Mouse (Mus musculus) embryo, embryonic 10.5 days (tissue): ENCODE results near the gene Col4a3.

ENCODE experiments used
- DNase-seq: peaks from one replicate; pipeline ENCODE4 v3.0.0-alpha.2; 2015; ENCODE audit warnings: low spot score

Gene Col4a3

DNA sequence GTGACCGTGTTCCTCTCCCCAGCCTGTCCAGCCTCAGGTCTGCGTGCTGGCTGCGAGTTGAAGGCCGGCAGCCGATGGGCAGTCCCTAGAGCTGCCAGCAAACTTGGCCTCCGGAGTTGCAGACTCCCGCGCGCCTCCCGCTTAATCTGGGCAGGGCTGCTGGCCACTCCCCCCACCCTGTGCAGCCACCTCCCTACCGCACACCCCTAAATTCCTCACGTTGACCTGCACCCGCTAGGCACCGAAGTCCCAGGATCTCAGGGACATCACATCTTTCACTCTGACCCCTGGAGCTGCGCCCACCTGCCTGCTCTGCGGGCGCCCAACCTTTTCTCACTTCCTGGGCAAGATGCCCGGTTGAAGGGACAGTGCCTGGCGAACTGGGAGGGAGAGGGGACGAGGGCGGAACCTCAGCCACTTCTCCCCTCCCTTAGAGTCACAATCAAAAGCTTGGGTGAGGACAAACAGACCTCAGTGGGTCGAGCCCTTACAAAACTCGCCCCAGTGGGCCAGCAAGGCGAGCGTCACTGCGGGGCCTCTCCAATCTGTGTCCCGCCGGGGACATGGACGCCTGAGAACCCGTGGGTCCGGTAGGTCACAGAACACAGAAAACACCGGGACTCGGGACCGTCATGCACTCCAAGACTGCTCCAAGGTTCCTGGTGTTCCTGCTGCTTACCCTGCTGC is at the start of gene Col4a3, which contains the start of gene Col4a4:
Gene Col4a3, plus strand, starts transcription at position 209 of the 687 bp plus-strand sequence.
Gene Col4a4, minus strand, starts transcription at position 137 of the 687 bp plus-strand sequence.
- peak; percentile 34 for DNase-seq

DNA sequence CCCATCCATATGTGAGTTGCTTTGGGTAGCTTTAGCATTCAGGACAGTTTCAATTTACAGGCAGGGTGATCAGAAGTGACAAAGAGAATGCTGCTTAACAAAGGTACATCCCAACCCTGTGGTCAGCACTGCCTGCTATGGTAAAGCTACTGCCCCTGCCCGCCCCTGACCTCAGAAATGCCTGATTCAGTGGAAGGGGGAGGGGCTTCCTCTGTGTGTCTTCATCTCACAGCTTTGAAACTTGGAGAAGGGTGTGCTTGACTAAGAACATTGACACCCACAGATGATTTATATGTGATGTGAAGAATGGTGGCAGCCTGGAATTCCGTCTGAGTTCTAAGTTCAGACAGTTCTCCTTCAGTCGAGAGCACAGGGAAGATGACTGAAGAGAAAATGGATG is 48.9 kb upstream of the Col4a3 start:
- peak; percentile 49 for DNase-seq

DNA sequence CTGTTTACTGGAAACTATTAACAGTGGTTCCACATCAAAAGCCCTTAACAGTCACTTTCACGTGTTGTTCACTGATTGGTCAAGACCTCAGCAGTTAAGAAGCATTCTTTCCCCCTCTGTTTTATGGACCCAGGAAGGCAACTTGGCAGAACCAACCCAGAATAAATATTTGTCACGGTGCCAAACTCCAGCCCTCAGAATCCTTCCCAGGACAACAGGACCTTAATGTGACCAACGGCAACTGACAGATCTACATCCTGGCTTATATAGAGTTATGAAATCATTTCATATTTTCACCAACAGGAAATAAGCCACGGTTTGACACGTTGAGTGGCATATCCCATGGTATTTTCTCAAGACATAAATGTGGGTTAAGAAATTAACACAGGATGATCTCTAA is 46.7 kb upstream of the Col4a3 start:
- DNase-seq, result no peak

DNA sequence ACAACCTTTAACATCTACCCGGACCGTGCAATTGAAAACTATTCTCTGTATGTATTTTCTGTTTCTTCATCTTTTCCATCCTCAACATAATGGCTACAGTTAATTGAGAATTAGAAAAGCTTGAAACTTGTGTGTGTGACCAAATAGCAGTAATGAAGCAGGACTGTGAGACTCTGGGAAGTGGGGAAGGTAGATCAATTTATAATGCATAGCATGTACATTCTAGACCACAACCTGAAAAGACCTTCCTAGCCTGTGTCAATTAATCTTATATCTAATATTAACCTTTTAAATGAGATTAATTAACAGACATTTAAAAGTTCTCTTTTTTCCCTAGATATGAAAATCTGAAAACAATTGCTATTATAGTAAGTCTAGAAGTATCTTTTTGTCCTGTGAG is 42.8 kb upstream of the Col4a3 start:
- no peak for DNase-seq

DNA sequence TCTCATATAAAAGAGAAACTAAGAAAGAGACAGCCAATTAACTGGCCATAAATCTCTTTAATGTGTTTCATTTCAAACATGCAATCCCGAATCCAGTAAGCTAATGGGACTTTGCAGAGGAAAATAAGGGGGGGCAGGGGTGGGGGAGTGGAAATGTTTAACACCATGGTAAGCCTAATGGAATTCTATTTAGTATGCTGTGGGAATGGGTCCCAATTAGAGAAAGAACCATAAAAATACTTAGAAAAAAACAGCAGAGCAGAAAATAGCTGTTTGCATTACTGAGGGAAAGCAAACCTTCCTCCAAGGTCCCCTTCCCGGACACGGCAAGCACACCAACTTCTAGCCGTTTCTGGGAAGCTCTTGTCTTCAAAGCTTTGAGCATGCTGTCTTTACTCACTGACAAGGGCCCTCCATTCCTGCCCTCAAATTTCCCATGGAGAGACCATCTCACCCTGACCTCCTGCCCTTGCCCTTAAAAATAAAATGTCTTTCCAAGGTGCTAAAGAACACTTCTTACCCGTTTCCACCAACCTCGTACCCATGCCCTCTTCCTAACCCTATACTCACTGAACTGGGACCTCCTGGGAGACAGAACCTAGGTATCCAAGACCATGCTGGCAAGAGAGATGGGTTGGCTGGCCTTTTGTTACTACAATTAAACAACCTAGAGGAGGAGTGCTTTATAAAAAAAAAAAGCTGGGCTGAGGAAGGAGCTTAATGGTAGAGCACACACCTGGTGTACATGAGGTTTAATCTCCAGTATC is 42.1 kb upstream of the Col4a3 start:
- no peak for DNase-seq

DNA sequence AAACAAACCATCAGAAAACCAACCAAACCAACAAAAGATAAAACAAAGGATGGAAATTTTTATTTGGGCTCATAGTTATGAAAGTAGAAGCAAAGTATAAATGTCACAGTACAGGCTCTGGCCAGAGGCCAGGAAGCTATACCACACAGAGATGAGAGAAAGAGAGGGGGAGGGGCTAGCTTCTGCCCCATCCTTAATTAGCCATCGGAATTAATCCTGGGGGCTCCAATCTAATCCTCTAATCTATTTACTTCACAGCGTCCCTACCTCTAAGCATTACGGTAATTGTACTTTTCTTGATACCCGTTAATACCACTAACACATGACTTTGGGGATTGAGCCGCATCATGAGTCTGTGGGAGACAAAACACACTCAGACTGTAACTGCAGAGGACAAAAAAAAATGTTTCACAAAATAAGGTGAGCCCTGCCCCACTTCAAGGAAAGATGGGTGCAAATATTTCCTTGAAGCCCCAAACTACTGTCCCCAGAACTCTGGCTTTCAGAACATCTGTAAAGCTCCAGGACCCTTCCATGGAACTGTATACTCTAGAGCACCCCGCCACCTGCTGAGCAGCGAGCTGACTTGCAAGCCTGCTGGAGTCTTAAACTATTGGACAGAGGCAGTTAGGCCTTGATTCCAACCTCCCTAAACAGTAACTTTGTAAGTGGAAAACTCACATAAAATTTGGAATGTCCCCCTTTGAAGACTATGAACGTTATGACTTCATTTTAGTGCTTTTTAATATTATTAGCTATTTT is 41.3 kb upstream of the Col4a3 start:
- DNase-seq, result no peak

DNA sequence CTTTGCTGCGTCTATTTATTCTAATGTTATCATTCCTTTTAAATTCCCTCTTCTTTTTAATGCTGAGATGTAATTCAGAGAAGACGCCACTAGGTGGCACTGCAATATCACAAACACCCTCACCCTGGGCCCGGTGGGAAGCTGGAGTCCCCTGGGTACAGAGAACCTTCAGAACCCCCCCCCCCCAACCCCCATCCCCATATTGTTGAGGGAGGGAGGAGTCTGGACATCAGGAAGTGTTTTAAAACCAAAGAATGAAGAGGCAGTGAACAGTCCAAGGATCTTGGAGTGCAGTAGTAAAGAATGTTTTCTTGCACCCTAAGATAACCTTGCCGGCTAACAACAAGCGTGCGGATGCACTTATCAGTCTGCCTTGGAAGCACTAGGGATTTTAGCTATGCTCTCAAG is 32.3 kb upstream of the Col4a3 start:
- peak; percentile 73 for DNase-seq

DNA sequence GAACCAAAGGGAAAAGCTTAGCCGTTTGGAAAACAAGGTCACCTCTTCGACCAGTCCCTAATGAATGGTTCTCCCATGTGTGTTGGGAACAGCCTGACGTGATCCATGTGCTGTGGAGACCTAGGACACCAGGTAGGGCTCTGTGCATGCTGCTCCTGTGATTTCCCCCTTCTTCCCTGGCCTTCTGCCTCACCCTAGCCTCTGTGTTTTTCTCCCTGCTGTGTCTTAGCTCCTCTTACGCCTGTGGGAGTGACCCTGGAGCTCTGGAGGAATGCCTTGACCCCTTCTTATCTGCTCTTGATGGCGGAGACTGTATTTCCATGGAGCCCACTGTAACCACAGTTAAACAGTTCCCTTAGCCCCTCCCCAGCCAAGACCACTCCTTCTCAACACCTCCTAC is 31.8 kb upstream of the Col4a3 start:
- no peak for DNase-seq

DNA sequence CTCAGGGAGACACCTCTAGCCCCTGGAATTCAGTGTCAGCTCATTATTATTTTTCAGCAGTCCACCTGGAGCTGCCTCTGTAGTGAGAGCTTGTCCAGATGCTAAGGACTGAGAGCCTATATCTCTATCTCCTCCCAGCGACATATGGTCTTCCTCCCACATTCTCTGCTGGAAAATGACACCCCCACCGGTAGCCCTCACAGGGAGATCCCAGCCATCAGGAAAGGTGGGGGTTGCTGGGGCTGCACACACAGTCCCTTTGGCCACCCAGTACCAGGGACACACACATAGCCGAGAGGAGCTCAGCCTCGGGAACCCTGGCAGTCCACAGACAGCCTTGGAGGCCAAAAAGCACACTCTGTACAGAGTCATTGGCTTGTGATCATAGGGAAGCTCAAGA is 26.5 kb upstream of the Col4a3 start:
- DNase-seq, result no peak

DNA sequence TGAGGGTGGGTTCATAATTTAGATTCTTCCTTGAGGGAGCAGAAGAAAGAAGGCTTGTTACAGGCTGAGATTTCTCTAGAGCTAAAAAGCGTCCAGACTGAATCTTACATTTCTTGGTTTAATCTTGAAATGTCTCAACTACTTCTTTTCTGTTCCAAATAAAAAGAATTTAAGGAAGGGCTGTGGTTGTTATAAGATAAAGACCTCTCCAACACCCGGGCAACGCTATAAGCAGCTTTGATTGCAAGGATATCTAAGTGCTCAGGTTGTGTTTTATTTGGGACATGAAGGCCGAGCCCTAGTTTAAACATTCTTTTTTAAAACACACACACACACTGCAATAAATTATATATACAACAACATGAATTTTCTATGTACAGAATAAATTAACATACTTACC is 17.3 kb upstream of the Col4a3 start:
- DNase-seq, result no peak

DNA sequence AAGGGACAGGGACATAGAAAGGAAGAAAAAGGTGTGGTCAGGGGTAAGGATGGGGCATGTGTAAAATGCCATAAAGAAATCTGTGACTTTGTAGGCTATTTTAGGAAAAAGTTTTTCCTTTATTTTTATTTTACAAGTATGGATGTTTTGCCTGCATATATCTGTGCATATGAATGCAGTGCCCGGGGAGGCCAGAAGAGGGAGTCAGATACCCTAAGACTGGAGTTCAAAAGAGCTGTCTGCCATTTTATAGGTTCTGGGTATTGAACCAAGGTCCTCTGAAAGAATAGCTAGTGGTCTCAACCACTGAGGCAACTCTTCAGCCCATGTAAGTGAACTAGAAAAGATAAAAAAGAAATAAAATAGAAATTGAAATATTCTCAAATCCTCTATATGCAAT is 15.0 kb upstream of the Col4a3 start:
- peak; percentile 26 for DNase-seq

DNA sequence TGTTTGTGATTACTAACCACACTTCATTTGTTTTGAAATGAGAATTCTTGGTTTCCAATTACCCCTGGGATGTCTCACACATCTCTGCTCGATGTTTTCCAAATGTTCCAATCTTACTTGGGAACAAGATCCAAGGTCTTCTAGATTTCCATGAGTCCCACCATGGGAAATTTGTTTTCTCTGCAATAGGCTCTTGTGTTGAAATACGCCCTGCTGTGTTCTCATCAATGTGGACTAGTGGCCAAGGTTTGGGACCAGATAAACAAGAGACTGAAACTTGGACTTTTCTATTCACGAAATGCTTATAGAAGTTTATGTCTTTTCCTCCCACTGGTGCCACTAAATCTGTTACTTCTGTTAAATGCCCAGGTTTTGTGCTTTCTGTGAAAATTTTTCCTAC is 11.0 kb upstream of the Col4a3 start:
- DNase-seq, result no peak

DNA sequence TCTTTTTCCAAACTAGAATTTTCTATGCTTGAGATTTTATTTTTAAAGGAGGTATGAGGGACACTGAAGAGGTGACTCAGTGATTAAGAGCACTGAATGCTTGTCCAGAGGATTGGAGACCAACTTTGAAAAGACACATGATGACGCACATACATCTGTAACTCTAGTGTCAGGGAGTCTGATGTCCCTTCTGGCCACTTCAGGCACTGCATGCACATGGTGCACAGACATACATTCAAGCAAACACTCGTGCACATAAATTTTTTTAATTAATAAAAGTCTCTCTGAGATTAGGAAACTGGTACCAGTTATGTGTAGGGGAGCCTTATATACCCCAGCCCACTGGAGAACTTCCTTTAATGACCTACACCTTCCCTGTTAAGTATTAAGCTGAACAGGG is 10.5 kb upstream of the Col4a3 start:
- no peak for DNase-seq

DNA sequence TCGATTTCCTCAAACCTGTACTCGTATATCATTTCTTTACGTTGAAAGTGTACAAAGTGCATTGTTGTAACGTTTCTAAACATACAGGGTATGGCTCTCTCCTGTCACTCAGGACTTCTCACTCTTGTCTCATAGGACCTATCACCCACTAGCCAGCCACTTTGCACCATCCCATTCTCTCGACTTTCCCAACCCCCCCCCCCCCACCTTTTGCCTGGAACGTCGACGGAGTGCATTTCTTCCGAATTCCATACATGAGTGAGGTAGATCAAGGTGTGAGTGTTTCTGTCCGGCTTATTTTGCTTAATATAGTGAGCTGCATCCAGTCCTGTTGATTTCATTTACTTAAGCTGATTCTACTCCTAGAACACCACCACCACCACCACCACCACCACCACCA is 9.4 kb upstream of the Col4a3 start:
- no peak for DNase-seq

DNA sequence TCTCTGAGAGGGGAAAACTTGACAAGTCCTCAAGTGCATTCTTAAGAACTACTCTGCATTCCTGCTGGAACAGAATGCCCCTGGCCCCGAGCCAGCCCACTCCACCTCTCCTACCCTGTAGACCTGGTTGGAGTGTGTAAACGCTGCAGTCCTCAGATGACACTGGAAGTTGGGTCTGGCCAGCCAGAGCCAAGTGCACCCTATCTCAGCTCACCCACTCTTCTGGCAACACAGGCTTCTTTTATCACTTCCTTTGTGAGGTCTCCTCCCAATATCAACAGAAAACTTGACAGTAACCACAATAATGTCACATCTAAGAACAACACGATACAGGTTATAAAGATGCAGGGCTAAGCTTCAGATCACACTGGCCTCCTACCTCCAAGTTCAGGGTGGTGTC is 8.8 kb upstream of the Col4a3 start:
- no peak for DNase-seq

DNA sequence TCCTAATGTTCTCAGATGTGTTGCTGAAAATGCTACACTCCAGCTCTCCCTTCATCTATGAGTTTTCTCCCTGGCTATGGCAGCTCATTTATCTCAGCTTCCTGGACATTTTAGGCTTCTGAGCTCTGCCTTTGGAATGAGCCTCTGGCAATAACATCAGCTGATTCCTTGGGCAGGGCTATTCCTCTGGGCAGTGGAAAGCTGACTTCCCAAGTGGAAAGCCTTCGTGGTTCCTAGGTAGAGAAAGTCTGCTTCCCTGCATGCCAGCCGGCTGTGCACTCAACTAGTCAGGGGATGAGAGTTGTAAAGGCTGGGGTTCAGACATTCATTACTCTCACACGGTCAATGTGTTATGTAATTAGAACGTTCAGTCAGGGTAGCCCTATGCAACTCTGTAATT is 8.4 kb upstream of the Col4a3 start:
- no peak for DNase-seq

DNA sequence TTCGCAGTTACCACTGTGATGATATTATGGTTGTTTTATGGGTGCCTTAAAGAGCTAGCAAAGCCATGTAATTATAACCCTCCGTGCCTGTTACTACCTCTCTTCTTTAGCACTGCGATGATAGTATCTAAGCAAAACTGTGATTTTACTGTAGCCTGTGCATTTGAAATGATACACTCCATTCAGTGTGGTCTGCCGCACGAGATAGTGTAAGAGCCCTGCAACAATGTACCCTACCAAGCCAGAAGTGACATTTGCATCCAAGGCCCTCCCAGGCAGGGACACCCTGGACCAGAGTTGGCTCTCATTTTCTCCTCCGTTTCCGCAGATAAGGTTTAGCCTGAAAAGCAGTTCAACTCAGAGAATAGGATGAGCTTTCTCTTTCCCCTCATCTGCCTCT is 740 bp upstream of the Col4a3 start:
- no peak for DNase-seq

DNA sequence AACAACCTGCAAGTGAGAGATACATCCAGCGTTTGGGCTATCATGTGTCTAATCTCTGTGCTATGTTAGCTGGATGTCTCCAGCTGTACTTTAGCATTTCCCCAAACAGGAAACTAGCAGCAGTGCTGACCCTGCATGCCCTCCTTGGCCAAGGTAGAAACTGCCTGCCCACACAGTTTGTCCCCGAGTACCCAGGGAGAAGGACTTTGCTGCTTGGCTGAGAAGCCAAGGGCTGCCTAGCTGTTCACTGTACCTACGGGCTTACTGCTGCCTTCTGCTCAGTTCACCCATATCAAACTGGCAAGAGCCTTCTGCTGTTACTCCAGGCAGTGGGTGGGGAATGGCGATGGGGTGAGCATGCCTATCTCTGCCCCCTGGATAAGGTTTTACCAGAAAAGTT is 3.5 kb downstream of the Col4a3 start:
- no peak for DNase-seq

DNA sequence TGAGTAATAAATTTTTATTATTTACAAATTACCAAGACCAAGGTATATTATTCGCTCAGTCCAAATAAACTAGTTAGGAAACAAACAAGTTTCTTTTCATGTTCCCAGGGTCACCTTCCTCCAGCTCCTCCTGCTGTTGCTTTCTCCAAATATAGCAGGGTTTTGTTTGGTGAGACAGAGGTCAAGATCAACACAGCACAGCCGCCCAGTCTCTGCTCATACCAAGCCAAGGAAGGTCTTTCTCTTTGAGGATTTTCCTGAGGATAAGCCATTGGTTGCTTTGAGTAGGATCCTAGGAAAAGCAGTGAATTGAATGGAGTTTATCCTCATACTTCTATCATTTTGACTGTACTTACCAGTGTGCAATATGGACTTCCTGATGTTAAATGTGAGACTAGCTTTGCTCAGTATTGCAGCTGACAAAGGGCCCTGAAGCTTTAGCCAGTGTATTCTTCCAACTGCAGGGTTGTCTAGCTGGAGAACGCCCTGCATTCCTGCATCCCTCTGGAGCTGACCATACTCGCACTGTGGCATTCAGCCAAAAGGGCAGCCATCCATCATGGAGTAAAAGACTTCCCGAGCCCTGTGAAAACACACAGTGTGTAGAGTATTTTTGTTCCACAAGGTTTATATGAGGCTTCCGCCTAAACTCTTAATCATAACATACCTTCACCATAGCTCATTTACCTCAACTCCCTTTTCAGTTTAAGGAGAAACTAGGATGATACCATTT is 10.3 kb downstream of the Col4a3 start:
- peak; percentile 24 for DNase-seq

DNA sequence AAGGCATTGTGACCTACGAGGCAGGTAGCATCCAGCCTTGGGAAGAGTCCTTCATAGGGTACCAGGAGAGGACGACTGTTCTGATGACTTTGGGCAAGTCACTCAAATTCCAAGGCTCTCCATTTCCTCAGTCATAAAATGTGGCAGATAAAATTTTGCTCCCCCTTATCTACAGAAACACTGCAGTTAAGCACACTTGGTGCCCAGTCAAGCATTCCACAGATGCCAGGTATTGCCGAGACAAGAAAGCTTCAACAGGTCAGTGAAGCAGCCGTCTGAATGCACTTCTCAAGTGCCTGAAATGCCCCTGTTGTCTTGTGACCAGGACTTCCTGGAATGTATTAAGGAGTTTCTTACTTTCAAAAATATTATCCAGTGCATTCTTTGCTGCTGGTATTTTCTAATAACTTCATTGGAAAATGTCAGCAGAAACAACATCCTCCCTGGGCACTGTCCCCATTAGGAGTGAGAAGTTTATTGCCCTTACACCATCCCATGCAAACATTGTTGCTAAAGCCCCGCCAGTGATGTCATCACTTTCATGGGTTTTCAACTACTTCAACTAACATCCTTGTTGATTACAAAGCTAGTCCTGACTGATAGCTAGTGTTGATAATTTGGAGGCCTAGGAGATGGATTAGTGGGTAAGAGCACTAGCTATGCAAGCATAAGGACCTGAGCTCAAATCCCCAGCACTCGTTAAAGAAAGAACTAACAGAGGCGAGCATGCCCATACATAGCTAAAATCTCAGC is 16.7 kb downstream of the Col4a3 start:
- no peak for DNase-seq

DNA sequence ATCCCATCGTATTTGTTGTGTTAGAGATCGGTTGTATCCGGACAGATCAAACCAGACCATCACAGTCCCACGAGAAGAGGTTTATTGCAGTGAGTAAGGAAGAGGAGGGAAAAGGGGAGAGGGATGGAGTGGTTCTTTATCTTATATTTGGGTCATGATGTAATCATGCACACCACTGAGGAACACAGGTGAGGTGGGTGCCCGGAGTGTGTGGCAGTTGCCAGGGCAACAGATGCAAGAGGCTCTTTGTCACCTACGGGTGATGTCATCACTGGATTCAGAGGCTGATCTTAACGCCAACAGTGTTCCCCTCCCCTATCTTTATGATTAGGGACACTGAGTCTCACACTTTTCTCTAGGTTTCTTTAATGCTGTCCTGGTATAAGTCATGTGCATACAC is 18.6 kb downstream of the Col4a3 start:
- DNase-seq, result no peak

DNA sequence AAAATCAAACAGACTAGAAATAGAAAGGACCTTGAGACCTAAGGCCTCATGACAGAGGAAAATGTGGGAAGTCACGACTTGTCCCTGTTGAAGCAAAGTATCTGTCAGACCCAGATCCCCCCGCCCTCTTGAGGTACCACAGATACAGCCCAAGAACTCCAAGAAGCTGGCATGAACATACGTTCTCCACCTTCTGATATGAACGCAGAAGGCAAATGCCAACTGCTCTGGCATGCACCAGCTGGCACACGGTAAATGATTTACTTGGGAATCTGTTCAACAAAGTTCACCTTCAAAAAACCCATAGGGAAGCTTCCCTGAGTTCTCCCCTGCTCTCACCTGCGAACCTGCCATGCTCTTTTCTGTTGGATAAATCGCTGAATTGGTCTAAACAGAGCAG is 19.1 kb downstream of the Col4a3 start:
- no peak for DNase-seq
